Mouse (Mus musculus): ENCODE results near the gene Lrrc34. TPM values are rescaled to one million over a fixed set of nuclear protein-coding genes. Genes with fewer than 3 reads are reported as not detected.

Lrrc34 gene
- total RNA-seq, 1 experiment: 5.6 TPM

- no peaks in the 10 kb centered on the region for H3K9me3 ChIP-seq (ENCODE audit: control insufficient read depth, insufficient read depth, low read depth, low read length)
- in situ Hi-C loops (cut with MboI; ENCODE audit: low sequenced_read_pairs in 2 of 2, unreplicated experiment in 2 of 2): loop anchor here in 1 of 2 experiments (25.0 kb wide), 1 partner anchor 373 kb away; the partner anchor contains the start of gene Phc3
- H3K27ac ChIP-seq (ENCODE audit: insufficient read depth, low read depth, low read length, poor library complexity, severe bottlenecking): no peak overlapping the region
- H3K4me1 ChIP-seq (ENCODE audit: control insufficient read depth in 2 of 2, insufficient read depth in 2 of 2, low read length in 2 of 2, poor library complexity in 1 of 2): peaks cover 2 to 7% of the 10 kb centered on the region in 2 experiments; a peak in 1 of 4 replicates
- H3K9ac ChIP-seq (ENCODE audit: insufficient read depth, low read depth, low read length, poor library complexity, severe bottlenecking): no peak overlapping the region
- no peaks in the 10 kb centered on the region for H3K36me3 ChIP-seq (ENCODE audit: control insufficient read depth, insufficient read depth, low read length, poor library complexity, severe bottlenecking)
- no peak for TF ChIP-seq CHD2 (IDR thresholded peaks at IDR 0.05; ENCODE audit: low read depth, low read length)
- no peak for TF ChIP-seq HCFC1 (IDR thresholded peaks at IDR 0.05; ENCODE audit: borderline replicate concordance, insufficient read depth, low read length)
- no peak for TF ChIP-seq ZNF384 (IDR thresholded peaks at IDR 0.05; ENCODE audit: low read depth, low read length)
- TF ChIP-seq MAFK (IDR thresholded peaks at IDR 0.05; ENCODE audit: insufficient read depth, low read depth, low read length): no peak
- TF ChIP-seq ZC3H11A (IDR thresholded peaks at IDR 0.05; ENCODE audit: borderline replicate concordance, low read depth, low read length): no peak
- no peak for DNase-seq (ENCODE audit: low read depth, low spot score)
- H3K4me3 ChIP-seq (ENCODE audit: insufficient read depth in 1 of 2, low read depth in 1 of 2, low read length in 2 of 2, poor library complexity in 1 of 2, severe bottlenecking in 1 of 2): no peak overlapping the region
Measured at GRCm38 (mm10) chr3:30588865-30589264, 58.8 kb downstream of the Lrrc34 start.

Other genes starting within 250 kb of the Lrrc34 start
- 2.1 and 2.3 TPM in 2 replicates for gene Mecom, start 99.9 kb downstream of the Lrrc34 start, total RNA-seq (2012; rRNA removed)
- not detected in 2 replicates for gene Actrt3, start 47.9 kb downstream of the Lrrc34 start, total RNA-seq (2012; rRNA removed)
- gene Mynn, start 45.8 kb downstream of the Lrrc34 start, total RNA-seq (2012; rRNA removed): 17.1 and 18.5 TPM in 2 replicates
- gene Lrriq4, start 3.4 kb downstream of the Lrrc34 start, total RNA-seq (2012; rRNA removed): 1.9 and 3.8 TPM in 2 replicates
- gene Lrrc31, start 52.0 kb upstream of the Lrrc34 start, total RNA-seq (2012; rRNA removed): 4.3 and 11.4 TPM in 2 replicates
- 0.21 and 0.49 TPM in 2 replicates for gene Samd7, start 98.4 kb upstream of the Lrrc34 start, total RNA-seq (2012; rRNA removed)
- 69.2 and 75.7 TPM in 2 replicates for gene Sec62, start 145.0 kb upstream of the Lrrc34 start, total RNA-seq (2012; rRNA removed)
- 12.6 and 15.8 TPM in 2 replicates for gene Gpr160, start 208.1 kb upstream of the Lrrc34 start, total RNA-seq (2012; rRNA removed)